Mouse (Mus musculus) inflammation-experienced regulatory T-cells, adult 6 months (primary cell): ENCODE results near the gene Wasf2. TPM values are rescaled to one million over a fixed set of nuclear protein-coding genes. Genes with fewer than 3 reads are reported as not detected.

ENCODE experiments used
- ATAC-seq: one replicate; pipeline ENCODE4 v1.8.0; 2017
- polyA plus RNA-seq, 3 experiments: library from polyadenylated mRNA; unstranded; fragments of 100-300 nt; shearing (Covaris generic); gene quantifications; one replicate each; pipeline ENCODE4 v1.2.1; 2017

Gene Wasf2
- polyA plus RNA-seq, 3 experiments from 2014 or later = 70.4 to 110 (median 79.7) TPM

DNA sequence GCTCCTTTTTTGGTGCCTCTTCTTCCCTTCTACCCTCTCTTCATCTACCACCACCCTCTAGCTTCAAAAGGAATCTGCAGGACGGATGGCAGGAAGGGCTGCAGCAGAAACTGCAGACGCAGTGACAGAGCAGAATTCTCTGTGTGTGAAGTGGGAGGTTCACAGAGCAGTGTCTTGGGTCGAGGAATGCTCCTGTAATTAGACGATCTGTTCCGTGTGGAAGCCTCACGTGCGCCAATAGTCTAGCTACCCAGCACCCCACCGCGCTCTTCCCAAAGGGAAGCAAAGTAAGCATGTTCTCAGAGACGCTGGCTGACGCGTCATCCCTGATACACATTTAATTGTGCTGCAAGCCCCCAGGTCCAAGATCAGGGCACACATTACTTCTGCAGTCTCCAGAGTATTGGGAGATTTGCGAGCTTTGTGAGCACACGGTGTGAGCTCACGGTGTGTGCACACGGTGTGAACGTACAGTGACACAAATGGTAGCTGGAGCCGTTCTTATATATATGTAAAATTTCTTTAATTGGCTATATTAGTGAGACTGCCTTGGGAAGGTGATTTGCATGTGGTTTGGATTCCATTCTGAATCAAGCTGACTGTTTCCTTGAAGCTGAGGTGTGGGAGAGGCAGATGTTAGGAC lies 46.6 kb downstream of the Wasf2 start:
- ATAC-seq = no peak

DNA sequence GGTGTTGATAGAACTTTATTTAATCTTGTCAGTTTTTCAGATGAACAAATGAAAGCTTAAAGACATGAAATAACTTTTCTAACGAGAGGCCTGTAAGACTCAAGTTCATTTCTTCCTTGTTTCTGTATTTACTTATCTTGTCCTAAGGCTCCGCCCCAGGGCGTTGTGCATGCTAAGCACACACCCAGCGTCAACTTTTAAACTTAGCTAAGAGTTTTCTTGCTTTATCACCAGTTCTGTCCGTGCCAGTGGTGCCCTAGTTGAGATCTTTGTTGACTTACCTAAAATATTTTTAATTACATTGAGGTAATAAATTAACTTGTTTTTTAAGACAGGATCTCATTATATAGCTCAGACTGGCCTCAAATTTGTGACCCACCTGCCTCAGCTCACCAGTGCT lies 48.0 kb downstream of the Wasf2 start:
- ATAC-seq = no peak

DNA sequence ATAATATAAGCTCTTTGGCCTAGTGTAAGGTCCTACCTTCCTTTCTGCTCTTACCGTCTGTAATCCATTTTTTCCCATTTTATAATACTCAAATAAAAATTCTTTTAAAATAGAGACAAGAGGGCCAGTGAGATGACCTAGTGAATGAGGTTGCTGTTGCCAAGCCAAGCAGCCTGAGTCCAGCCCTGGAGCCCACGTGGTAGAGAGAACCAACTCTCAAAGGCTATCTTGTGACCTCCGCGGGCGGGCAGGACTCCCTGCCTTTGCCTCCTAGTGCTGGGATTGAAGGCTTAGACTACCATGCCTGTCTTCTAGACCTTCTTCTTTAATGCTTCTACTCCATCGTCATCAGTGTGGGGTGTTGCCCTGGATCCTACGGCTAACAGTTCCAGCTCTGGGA lies 49.0 kb downstream of the Wasf2 start:
- ATAC-seq = no peak

DNA sequence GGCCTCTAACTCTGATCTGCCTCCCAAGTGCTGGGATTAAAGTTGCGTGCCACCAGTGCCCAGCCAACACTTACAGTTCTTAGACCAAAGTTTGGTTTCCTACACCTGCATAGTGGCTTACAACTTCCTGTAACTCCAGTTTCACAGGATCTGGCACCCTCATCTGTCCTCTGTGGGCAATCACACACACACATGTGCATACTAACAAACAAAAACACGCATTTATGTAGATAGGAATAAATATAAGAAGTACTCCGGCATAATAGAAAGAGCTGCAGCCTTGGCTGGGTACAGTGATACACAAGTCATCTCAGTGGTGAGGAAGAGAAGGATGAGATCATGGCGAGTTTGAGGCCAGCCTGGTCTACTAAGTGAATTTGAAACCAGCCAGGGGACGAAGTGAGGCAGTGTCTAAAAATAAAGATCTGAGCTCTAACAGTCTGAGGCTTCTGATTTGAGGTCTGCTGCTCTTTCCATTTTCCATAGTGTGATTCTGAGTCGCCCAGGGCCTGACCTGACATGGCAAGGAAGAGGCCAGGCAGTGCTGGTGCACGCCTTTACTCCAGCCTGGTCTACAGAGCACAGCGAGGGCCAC lies 52.2 kb downstream of the Wasf2 start:
- no peak for ATAC-seq

DNA sequence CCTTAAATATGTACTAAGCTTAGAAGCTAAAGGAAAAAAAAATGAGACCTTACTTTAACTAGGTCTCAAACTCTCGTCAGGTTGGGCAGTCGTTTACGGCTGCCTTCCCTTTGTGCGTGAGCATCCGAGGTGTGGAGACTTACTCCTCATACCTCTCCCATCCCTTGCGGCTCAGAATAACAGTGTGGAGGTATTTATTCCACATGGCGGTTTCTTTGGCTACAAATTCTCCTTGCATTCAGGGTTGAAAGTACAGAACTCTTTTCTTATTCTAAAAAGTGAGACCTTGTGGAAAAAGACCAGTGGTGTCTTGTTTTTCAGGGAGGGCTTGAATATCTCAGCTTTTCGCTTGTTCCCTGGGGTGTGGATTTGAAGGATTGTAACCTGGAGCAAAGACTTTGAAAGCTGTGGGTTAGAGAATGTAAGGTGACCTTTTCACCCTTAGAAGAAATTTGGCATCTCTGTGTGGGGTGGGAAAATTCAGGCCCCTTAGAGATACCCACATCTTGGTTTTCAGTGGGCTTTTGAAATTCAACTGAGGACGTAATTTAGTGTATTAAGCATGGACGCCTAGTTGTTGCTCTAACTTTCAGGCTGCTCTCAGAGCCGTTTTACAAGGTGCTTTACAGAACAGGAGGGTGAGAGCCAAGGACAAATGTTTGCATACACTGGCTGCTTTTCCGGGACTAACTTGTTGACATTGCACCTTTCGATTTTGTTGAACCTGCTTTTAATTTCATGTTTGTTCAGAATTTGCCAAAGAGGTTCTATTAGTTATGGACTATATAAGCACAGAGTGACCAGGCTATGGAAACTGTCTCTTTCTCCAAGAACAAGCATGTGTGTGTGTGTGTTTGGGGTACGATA lies 54.0 kb downstream of the Wasf2 start:
- ATAC-seq = no peak

DNA sequence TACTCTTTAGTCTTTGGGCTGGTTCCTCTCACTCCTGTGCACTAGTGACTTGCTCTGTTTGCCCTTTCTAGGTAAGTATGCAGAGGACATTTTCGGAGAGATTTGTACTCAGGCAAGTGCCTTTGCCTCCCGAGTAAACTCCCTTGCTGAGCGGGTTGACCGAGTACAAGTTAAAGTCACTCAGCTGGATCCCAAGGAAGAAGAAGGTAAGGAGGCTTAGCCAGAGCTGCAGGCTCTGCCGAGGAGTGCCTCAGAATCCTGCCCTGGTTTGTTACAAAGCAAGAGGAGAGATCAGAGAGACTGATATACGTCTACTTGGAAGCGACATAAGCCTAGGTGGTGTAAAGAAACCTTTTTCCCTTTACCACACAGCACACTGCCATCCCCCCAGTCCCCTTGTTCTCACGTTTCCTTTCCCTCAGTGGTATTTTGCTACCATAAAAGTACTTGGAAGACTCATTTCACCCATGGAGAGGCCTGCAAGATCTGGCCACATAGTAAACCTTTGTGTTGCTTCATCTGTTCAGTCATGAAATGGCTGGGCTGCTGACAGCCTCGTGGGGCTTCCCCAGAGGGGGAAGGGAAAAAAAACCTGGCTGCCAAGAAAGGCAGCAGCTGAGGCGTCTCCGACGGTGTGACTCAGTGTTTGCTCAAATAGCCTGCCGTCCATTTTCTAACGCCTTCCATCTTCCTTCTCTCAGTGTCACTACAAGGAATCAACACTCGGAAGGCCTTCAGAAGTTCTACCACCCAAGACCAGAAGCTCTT lies 54.8 kb downstream of the Wasf2 start:
- ATAC-seq = peak; percentile 91

DNA sequence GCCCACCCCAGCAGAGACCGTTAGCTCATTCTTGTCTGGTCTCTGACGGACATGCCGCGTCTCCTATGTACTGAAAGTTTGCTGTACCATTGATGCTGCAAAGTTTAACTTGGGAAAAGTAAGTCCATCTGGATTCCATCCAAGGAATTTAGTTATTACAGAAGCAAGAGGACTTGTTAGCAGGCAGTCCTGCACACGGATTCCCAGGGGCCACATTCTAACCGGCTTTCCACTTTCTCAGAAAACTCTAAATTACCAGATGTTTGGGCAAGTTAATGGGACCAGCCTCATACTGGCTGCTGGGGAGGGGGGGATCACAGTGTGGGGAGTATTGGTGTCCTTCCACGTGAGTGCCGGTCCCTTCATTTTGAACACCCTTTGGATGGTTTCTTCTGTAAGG lies 55.6 kb downstream of the Wasf2 start:
- ATAC-seq = no peak

DNA sequence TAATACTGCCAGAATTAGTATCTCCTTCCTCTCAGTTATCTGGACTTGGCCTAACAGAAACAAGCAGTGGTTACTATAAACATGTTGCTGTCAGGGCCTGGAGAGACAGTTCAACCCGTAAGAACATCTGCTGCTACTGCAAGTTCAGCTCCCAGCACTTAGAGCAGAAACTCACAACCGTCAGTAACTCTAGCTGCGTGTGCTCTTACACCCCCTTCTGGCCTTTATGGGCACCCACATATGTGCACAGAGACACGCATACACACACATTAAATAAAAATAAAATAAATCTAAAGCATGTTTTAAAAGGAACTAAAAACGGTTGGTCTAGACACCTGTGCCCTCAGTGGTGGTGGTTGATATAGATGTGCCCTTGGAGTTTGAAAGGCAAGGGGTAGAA lies 56.6 kb downstream of the Wasf2 start:
- no peak for ATAC-seq

DNA sequence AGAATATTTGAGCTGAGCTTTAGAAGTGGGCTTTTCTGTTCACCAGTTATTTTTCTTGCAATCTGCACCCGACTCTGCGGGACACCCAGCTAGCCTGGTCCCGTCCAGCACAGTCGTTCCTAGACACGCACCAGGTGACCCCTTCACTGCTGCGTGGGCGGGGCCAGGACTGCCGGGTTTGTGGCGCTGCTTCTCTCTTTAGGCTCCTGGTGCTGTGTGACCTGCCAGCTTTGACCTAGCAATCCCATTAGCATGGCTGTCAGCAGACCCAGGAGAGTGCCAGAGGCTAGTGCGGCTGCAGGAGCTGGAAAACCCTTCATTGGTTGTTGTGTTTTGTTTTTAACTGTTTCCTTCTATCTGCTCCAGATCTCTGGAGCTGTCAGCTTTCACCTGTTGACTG lies 59.1 kb downstream of the Wasf2 start:
- no peak for ATAC-seq

DNA sequence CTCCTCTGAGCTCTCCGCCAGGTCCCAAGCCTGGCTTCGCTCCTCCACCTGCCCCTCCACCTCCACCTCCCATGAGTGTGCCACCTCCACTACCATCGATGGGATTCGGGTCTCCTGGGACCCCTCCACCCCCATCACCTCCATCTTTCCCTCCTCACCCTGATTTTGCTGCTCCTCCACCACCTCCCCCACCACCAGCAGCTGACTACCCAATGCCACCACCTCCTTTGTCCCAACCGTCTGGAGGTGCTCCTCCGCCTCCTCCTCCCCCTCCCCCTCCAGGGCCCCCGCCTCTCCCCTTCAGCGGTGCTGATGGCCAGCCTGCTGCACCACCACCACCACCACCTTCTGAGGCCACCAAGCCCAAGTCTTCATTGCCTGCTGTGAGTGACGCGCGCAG lies 64.2 kb downstream of the Wasf2 start:
- ATAC-seq = no peak

DNA sequence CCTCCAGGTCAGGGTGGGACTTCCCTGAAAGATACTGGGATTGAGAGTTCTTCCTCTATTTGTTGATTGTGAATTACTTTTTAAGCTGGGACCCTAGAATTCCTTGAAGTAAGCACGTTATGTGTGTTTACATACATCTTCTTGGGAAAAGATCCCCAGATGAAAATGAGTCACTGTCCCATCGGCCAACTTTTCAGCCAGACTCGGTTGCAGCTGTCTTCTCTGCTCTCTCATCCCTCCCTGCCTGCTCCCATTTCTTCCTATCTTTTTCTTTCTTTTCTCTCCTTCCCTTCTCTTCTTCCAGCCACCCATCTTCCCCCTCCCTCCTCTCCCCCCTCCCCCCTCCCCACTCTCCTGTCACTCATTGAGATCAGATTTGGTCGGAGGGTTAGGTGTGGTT lies 64.7 kb downstream of the Wasf2 start:
- no peak for ATAC-seq

DNA sequence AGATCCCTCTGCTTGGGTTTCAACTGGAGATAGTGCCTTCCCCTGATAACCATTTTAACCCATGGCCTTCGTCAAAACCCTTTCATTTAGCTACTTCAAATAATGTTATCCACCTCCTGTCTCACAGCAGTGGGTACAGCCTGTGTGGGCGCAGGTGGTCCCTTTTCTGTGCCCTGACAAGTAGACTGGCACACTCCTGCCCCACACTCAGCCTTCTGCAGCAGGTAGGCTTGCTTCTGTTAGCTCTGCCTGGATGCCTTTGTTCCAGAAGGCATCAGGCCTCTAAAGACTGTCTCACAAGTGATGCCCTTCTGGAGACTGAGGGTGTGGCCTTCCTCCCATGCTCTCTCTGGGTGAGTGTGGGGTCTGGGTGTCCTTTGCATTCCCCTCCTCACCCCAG lies 65.8 kb downstream of the Wasf2 start:
- ATAC-seq = no peak

DNA sequence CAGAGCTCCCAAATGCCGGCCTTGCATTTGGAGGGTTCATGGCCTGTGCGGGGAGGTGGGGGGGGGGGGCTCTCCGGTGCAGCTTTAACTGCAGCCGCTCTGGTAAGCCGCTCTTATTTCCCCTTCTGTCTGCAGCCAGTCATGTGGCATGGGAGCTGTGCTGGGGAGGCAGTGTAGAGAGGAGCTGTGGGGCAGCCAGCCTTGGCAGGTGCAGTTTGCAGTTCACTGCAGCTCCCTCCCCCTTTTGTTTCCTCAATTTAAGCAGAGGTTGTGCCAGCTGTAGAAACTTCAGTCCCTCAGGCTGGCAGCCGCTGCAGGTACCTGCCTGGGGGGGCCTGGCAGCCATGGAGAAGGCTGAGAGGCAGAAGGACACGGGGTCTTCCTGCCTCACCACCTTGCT lies 66.5 kb downstream of the Wasf2 start:
- ATAC-seq = no peak

DNA sequence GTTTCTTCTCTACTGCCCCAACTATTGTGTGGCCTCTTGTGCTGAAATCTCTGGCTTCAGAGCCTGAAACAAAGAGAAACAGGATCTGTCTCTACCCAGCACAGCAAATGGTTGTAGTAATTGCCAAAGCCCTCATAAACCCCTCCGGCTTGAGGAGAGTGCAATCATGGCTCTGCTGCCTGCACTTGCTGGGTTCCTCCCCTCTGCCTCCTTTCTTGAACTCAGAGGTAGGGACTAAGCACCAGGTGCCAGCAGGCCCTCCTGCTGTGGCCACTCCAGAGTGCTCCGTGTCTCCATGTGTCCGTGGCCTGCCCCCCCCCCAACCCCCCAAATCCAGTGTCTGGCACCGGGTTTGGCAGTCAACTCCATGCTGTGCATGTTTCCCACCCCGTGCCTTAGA lies 67.0 kb downstream of the Wasf2 start:
- no peak for ATAC-seq

DNA sequence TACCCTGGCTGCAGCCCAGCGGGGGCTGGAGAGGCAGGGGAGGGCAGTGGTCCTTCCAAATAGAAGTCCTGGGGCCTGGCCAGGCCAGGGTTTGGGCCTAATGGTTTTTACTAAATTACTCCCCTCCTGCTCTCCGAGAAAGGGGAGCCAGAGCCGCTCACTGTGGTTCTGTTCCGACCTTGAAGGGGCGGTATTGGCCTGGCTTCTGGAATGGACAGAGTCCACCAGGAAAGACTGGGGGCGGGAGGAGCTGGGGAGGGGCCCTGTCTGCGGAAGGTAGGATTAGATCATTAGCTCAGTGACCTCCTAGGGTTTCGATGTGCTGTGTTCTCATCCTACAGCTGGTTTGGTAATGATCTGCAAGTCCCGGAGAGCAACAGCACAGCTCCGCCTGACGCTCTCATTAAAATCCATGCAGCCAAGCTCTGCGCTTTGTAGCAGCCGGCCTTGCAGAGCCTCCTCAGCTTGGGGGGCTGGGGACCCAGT lies 67.5 kb downstream of the Wasf2 start:
- ATAC-seq = no peak

DNA sequence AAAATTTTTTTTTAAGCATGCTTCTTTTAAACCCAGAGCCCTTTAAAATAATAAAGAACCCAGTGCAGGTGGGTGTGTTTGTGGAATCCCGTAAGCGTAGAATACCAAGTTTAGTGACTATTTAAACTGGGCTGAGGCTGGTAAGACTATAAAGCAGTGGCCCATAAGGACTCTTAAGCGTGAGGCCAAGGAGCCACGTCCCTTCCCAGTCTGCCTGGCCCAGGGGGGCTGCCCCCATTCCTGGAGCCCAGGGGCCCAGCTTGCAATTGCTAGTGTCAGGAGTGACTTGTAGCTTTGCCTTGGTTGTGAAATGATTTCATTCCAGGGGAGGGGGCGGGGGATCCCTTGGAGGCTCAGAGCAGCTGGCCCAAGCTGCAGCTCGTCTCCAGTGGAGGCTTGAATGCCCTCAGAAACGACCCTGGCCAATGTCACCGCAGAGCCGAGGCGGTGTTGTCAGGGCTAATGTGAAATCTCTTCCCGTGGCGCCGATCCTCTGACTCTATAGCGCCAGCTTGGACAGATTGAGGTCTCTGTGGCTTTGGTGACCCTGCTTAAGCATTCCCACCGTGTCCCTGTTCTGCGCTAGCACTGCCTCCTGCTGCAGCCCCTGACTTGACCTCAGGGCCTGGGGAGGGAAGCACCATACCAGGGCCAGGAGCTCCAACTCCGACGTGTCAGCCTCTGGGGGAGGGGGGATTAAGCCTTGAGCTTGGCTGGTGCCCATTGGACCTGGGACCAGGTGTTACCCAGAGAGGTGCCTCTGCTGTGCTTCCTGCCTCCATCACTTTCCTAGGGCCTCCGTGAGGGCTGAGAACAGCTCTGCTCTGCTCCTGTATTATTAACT lies 68.3 kb downstream of the Wasf2 start:
- ATAC-seq = no peak

DNA sequence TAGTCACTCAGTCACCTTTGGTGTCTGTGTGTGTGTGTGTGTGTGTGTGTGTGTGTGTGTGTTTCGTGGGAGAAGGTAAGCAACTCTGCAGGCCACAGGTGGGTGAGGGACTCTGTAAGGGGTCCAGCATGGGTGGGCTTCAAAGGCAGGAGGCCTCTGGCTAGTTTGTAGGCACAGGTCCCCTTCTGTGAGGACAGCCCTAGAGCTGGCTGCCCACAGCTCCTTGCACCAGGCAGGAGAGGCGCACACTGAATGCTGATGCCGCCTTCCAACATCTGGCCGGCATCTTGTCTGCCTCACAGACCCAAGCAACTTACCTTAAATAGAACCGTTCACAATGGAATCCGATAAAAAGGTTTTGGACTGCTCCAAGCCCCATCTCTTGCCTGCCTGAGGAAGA lies 69.4 kb downstream of the Wasf2 start:
- ATAC-seq = no peak

DNA sequence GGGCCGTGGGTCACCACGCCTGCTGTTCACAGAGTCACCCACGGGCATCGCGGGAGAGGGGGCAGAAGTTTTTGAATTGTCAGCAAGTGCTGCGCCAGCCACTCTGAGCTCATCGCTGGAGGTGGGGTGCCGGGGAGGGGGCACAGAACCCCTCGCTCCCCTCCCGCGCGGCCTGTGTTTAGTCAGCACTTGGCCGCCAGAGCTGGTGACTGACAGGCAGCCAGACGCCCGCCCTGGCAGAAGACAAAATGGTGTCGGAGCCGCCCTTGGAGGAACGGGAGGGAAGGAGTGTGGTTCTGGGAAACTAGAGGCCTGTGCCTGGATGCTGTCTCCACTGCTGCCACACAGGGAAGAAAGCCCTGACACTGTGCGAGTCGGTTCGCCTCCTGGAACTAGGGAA lies 70.0 kb downstream of the Wasf2 start:
- ATAC-seq = no peak

DNA sequence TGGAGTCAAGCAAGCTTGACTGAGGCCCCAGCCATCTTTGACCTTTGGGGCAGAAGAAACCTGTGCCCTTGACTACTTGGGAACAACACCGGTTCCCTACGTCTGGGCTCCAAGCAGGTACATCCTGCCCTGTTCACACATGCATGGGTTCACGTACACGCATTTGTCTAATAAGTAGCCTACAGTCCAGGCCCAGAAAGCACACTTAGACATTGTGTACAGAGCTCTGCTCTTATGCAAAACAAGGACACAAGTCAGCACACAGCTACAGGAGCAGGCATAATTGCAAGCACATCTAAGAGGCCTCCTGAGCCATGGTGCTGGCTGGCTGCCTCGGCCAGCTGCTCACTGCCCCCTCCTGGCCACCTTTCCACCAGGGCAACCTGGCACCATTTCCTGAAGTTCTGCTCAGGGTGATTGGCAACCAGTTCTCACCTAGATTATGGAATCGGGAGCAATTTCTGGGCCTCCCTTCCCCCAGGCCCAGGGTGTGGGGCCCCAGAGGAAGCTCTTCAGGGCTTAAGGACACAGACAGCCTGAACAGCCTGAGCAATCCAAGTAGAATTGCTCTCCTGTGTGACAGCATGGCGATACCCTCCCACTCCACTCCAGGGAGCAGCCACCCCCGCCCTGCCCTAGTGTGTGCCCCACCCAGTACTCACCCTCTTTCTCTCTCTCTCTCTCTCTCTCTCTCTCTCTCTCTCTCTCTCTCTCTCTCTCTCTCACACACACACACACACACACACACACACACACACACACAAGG lies 70.9 kb downstream of the Wasf2 start:
- ATAC-seq = peak; percentile 65

DNA sequence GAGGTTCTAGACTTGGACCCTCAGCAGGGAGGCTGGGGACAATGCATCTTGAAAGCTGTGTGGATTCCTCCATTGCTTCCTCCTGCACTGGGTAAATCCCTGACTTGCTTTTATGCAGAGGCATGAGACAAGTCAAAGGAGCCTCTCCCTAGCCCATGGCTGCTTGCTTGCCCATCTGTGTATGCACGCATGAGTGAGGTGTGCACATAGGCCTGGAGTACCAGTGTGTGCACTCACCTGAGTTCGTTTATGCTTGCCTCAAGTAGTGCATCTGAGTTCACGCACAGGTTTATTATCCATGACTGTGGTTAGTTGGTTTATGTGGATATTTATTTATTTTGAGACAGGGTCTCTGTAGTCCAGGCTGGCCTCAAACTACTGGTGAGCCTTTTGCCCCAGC lies 71.9 kb downstream of the Wasf2 start:
- no peak for ATAC-seq

DNA sequence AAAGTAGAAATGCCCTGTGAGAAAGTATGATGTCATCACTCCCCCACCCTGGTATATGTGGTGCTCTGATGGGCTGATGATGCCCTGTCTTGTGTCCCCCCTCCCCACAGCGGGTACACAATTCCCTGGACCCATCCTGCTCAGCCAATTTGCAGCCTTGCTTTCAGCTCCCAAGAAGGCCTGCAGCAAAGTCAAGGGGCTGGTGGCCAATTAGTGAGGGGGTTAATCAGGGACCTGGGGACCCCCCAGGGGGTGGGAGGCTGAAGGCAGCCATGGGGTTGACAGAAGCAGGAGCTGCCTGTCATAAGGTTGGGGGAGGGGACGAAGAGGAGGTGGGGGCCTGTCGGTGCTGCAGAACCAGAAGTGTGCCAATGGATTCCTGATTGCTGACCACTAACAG lies 73.3 kb downstream of the Wasf2 start:
- no peak for ATAC-seq
